Mouse (Mus musculus): ENCODE data around the gene Celf6.
A peak's percentile ranks its signal among the peaks of the same experiment; 100 is the strongest.

Gene Celf6

GRCm38 (mm10) chr9:59577844-59578504, at the start of gene Celf6:
Gene Celf6, plus strand, starts transcription at chr9:59577917.
- DNase-seq (ENCODE audit: low spot score in 2 of 2), result peak; percentile 39 to 69

- no peak for DNase-seq (ENCODE audit: low spot score in 2 of 2)
Measured at GRCm38 (mm10) chr9:59528274-59528673, 49.4 kb upstream of the Celf6 start.

GRCm38 (mm10) chr9:59531645-59532044, 46.1 kb upstream of the Celf6 start:
- DNase-seq (ENCODE audit: low spot score in 2 of 2), result no peak

- no peak for DNase-seq (ENCODE audit: low spot score in 2 of 2)
Measured at GRCm38 (mm10) chr9:59533422-59533821, 44.3 kb upstream of the Celf6 start.

DNA sequence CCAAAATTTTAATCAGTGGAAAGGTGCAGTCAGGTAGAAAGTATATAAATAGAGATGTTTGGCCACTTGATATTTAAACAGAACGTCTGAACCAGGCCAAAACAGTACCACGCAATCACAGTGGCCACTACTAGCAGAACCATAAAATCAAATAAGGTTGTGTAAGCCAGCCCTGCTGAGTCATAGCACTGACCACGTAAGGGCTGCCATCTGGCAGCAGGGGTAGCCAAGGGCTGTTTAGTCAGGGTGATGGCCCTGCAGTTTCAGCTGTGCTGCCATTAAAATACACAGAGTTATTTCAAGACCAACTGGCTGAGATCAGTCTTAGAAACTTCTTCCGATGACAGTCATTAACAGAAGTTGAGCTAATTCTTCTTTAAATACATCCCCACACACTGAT, 43.8 kb upstream of the Celf6 start:
- peak; percentile 38 to 69 for DNase-seq (ENCODE audit: low spot score in 2 of 2)

GRCm38 (mm10) chr9:59537651-59538050, 40.1 kb upstream of the Celf6 start:
- DNase-seq (ENCODE audit: low spot score in 2 of 2), result no peak

GRCm38 (mm10) chr9:59539441-59540137, 38.1 kb upstream of the Celf6 start, which contains the start of the genes Hexa and Tmem202:
Gene Hexa, plus strand, starts transcription at chr9:59539540.
Gene Tmem202, minus strand, starts transcription at chr9:59539847.
- peak; percentile 74 to 84 for DNase-seq (ENCODE audit: low spot score in 2 of 2)

DNA sequence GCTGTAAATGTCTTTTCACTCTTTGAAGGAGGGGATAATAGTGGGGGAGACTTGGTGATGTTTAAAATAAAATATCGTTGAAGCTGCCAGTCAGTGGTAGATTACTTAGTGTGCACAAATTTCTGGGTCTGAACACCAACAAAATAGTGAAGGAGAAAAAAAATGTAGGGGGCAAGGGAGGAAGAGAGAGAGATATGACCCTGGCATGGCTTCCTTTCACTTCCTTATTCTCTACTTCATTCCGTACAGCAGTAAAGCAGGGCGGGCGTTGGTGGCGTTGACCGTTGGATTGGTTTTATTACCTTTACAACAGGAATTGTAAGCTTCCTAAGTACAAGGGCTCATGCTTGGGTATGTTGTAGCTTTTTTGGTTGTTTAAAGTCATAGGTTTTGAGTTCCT, 36.1 kb upstream of the Celf6 start:
- no peak for DNase-seq (ENCODE audit: low spot score in 2 of 2)

GRCm38 (mm10) chr9:59542766-59543324, 34.9 kb upstream of the Celf6 start:
- no peak for DNase-seq (ENCODE audit: low spot score in 2 of 2)

DNA sequence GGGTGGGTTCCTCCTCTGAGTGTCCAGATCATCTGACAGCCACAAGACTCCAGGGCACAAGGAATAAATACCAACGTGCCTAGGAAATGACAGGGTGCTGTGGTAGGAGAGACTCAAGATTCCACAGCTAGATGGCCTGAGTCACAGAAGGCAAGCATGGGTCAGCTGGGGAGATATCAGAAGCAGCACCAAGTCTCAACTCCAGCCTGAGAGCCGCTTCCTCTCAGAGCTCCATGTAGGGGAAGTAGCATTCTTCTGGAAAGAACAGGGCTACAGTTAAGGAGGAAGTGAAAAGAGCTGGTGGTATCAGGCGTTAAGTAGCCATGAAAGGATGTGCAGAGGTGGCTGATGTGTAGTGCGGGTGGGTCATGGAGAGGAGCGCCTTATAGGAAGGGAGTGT, 33.0 kb upstream of the Celf6 start:
- no peak for DNase-seq (ENCODE audit: low spot score in 2 of 2)

DNA sequence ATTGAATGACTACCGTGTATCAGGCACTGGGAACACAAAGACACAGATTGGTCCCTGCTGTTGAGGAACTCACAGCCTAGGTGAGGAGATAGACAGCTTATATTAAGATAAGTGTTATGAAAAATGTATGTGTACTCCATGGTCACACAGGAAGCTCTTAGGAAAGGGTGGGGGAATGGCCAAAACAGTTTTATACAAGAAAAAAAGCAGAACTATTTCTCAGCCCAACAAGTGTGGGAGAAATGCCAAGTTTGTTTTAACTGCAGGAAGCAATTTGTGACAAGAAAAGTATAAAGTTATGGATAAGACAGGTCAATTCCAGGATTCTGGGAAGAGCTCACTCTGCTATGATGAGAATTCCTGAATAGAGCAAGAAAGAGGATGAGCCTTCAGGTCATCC, 29.8 kb upstream of the Celf6 start:
- no peak for DNase-seq (ENCODE audit: low spot score in 2 of 2)

GRCm38 (mm10) chr9:59548961-59549487, 28.7 kb upstream of the Celf6 start:
- DNase-seq (ENCODE audit: low spot score in 2 of 2), result no peak

GRCm38 (mm10) chr9:59550077-59550476, 27.6 kb upstream of the Celf6 start:
- DNase-seq (ENCODE audit: low spot score in 2 of 2), result no peak

DNA sequence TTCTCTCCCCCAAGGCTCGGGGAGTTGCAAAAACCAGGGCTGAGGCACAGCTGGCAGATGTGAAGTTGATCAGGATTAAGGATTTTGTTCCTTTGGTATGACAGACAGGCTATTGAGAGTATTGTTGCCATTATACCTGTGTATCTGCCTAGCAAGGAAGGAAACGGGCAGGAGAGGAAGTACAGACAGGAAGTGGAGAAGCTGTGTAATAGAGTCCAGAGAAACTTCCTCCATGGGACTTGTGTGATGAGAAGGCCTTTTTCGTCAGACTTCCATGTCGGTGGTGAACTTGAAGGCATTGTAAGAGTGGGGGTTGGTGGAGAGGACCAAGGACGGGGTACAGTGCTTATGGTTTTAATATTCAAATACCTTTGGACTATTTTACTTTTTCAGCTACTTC, 26.7 kb upstream of the Celf6 start:
- DNase-seq (ENCODE audit: low spot score in 2 of 2), result no peak

DNA sequence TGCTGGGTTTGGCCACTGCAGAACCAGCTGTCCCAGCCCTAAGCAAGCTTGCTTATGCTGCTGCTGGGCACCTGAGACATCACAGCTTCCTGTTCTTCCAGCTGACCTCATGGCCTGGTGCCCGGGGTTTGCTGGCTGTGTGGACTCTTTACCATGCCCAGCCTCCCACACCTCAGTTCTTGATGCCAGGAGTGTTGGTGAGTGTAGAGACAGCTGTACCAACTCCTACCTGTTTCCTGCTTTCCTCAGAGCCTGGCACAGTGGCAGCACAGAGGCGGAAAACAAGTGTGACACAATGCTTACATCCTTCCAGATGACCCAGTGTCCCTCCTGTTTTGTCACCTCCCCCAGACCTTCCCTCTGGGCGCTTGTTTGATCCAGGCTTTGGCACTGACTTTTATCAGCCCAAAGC, 26.1 kb upstream of the Celf6 start:
- peak; percentile 13 to 24 for DNase-seq (ENCODE audit: low spot score in 2 of 2)

DNA sequence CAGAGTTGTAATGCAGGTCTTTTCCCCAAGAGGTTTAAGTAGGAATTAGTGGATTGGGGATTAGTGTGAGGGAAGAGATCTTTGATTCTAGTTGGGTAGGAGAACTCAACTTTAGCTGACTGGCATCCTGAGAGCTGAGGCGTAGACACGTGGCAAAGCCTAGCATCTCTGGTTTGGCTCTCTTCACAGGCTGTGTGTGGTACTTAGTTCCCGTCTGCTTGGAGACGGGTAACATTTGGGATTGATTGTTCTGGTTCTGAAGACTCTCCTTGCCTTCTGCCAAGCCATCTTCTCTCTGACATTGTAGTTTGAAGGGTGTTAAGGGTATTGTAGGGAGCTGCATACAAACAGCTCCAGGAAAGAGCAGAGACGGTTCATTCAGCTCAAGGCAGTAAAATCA, 25.1 kb upstream of the Celf6 start:
- DNase-seq (ENCODE audit: low spot score in 2 of 2), result no peak

- DNase-seq (ENCODE audit: low spot score in 2 of 2), result no peak
Measured at GRCm38 (mm10) chr9:59553719-59554118, 24.0 kb upstream of the Celf6 start.

DNA sequence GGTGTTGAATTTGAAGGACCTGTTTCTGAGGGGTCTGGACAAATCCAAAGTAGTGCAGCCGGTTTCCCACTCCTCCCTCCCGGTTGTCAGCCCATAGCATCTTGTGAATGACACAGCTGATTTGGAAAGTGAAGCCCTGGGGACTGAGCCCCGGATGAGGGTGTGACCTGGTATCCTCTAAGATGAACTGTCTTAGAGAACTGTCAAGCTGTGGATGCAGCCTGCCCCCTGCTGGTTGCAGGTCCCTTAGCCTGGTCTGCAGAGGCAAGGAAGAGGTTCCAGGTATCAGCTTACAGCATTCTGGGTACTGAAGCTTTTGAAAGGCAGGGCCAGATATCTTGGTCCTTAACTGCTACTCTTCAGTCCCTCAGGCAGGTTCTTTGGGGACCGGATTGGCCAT, 12.1 kb upstream of the Celf6 start:
- DNase-seq (ENCODE audit: low spot score in 2 of 2), result peak; percentile 54 to 75

DNA sequence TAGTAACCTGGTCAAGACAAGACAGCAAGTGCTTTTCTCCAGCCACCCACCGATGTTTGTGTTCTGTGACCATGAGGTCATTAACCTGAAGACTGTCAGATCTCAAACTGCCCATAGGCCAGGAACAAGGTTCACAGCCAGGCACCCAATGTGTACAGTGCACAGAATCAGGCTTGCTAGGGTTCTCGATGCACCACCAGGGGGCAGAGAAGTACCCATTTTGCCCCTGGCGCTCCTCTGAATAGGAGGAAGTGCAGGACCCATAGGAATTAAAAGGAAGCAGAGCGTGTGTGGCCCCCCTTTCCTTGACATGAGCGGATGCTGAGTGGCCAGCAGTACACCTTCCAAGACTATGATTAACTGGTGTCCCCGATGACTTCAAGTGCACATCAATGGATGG, 10.6 kb upstream of the Celf6 start:
- DNase-seq (ENCODE audit: low spot score in 2 of 2), result peak; percentile 35 to 48

- no peak for DNase-seq (ENCODE audit: low spot score in 2 of 2)
Measured at GRCm38 (mm10) chr9:59571852-59572251, 5.9 kb upstream of the Celf6 start.

- DNase-seq (ENCODE audit: low spot score in 2 of 2), result no peak
Measured at GRCm38 (mm10) chr9:59577401-59577800, 316 bp upstream of the Celf6 start.

GRCm38 (mm10) chr9:59578505-59578867, 769 bp downstream of the Celf6 start:
- DNase-seq (ENCODE audit: low spot score in 2 of 2), result no peak

DNA sequence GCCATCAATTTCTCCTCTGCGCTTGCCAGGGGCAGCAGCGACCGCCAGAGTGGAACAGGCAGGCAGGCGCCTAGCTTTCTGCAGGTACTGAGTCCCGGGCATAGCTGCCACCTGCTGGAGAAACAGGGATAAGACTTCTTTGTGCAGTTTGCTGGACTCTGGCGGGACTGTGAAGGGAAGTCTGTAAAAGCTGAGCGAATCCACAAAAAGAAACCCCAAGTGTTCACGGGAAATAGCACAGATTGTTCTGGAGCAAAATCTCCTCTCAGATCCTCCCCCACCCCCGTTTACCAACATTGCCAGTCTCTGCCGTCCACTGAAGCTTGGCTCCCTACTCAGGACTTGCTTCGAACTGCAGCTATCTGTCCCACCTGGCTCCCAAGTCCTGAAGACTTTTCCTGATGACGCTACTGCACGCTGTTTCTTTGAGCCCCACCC, 7.2 kb downstream of the Celf6 start:
- peak; percentile 58 to 59 for DNase-seq (ENCODE audit: low spot score in 2 of 2)

Data from urinary bladder, postnatal 36 days (tissue).